Mouse (Mus musculus): ENCODE data around the gene Cacnb4. TPM values are rescaled to one million over a fixed set of nuclear protein-coding genes. Genes with fewer than 3 reads are reported as not detected.

The Cacnb4 gene
- polyA plus RNA-seq, 1 experiment from 2014 or later = 15.0 TPM

- H3K4me3 ChIP-seq (replicated peaks; ENCODE audit: low read length) = no peak overlapping the region
- H3K36me3 ChIP-seq (replicated peaks; ENCODE audit: control insufficient read depth, insufficient read depth) = no peaks in the 10 kb centered on the region; the same call in 1 of the 2 replicates
- 80% methylated on average over 3 of the region's 3 CpGs for WGBS
- H3K27me3 ChIP-seq (ENCODE audit: control insufficient read depth, insufficient read depth, low read length) = no peaks in the 10 kb centered on the region
- no peak overlapping the region for H3K27ac ChIP-seq
- no peaks in the 10 kb centered on the region for H3K9me3 ChIP-seq (ENCODE audit: control insufficient read depth, low read length)
- no peak for ATAC-seq (ENCODE audit: low FRiP score)
- peaks cover 13% of the 10 kb centered on the region; the same call in 1 of the 2 replicates for H3K4me1 ChIP-seq (replicated peaks; ENCODE audit: control insufficient read depth, insufficient read depth, low read length)
- no peak overlapping the region for H3K4me2 ChIP-seq (replicated peaks)
- no peak for DNase-seq (ENCODE audit: low spot score)
- H3K9ac ChIP-seq = no peak overlapping the region
These were observed 160.1 kb downstream of the Cacnb4 start for GRCm38 (mm10) chr2:52516534-52516933.

GRCm38 (mm10) chr2:52512865-52513388, 163.7 kb downstream of the Cacnb4 start:
- Histone ChIP-seq H3K36me3 (replicated peaks; ENCODE audit: control insufficient read depth, insufficient read depth) (no peaks in the 10 kb centered on the region), H3K4me3 (replicated peaks; ENCODE audit: low read length) (no peak overlapping the region), H3K27ac (no peak overlapping the region), H3K4me2 (replicated peaks) (no peak overlapping the region), H3K9me3 (ENCODE audit: control insufficient read depth, low read length) (no peaks in the 10 kb centered on the region), H3K9ac (no peak overlapping the region), H3K4me1 (replicated peaks; ENCODE audit: control insufficient read depth, insufficient read depth, low read length) (peaks cover 16% of the 10 kb centered on the region; the same call in 1 of the 2 replicates), H3K27me3 (ENCODE audit: control insufficient read depth, insufficient read depth, low read length) (no peaks in the 10 kb centered on the region)
- DNase-seq (ENCODE audit: low spot score) = no peak
- ATAC-seq (ENCODE audit: low FRiP score) = no peak
- WGBS = 78% methylated on average over 3 of the region's 3 CpGs

- DNase-seq (ENCODE audit: low spot score) (no peak), ATAC-seq (ENCODE audit: low FRiP score) (peak; percentile 49; the same call in 1 of the 2 replicates)
- H3K4me2 ChIP-seq (replicated peaks) = peak overlapping the region; percentile 19
- H3K4me3 ChIP-seq (replicated peaks; ENCODE audit: low read length) = no peak overlapping the region
- no peaks in the 10 kb centered on the region for H3K36me3 ChIP-seq (replicated peaks; ENCODE audit: control insufficient read depth, insufficient read depth)
- no peaks in the 10 kb centered on the region for H3K9me3 ChIP-seq (ENCODE audit: control insufficient read depth, low read length)
- 13% methylated on average over 3 of the region's 3 CpGs for WGBS
- peaks cover 16% of the 10 kb centered on the region; the same call in 1 of the 2 replicates for H3K4me1 ChIP-seq (replicated peaks; ENCODE audit: control insufficient read depth, insufficient read depth, low read length)
- peak overlapping the region; percentile 78 for H3K27ac ChIP-seq
- peak overlapping the region; percentile 22; the same call in 1 of the 2 replicates for H3K9ac ChIP-seq
- no peaks in the 10 kb centered on the region for H3K27me3 ChIP-seq (ENCODE audit: control insufficient read depth, insufficient read depth, low read length)
These were observed 164.4 kb downstream of the Cacnb4 start for GRCm38 (mm10) chr2:52512206-52512605.

DNA sequence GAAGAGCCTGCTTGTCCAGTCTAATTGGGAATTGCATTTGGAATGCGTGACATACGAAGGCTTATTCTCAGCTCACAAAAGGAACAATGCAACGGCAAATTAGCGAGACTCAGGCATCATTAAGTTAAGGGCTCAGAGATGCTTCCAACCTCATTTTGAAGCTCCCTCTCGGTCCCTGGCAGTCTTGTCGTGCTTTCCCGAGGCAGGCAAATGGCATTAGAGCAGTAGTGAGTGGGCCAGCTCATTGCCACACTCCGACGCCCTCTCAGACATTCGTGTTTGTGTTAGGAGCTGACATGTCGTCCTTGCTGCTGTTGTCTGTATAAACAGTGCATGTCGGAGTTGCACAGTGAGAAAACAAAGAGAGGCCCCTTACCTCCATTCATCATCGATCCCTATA, 164.8 kb downstream of the Cacnb4 start:
- WGBS = 5% methylated on average over 13 of the region's 13 CpGs
- ATAC-seq (ENCODE audit: low FRiP score) (peak; percentile 56; the same call in 1 of the 2 replicates), DNase-seq (ENCODE audit: low spot score) (peak; percentile 59)
- no peaks in the 10 kb centered on the region for H3K9me3 ChIP-seq (ENCODE audit: control insufficient read depth, low read length)
- peaks cover 16% of the 10 kb centered on the region; the same call in 1 of the 2 replicates for H3K4me1 ChIP-seq (replicated peaks; ENCODE audit: control insufficient read depth, insufficient read depth, low read length)
- no peak overlapping the region for H3K4me3 ChIP-seq (replicated peaks; ENCODE audit: low read length)
- no peaks in the 10 kb centered on the region for H3K36me3 ChIP-seq (replicated peaks; ENCODE audit: control insufficient read depth, insufficient read depth)
- H3K27ac ChIP-seq = peak overlapping the region; percentile 78
- peak overlapping the region; percentile 19 for H3K4me2 ChIP-seq (replicated peaks)
- H3K9ac ChIP-seq = peak overlapping the region; percentile 22; the same call in 1 of the 2 replicates
- no peaks in the 10 kb centered on the region for H3K27me3 ChIP-seq (ENCODE audit: control insufficient read depth, insufficient read depth, low read length)

GRCm38 (mm10) chr2:52509779-52510500, 166.7 kb downstream of the Cacnb4 start:
- H3K9ac ChIP-seq = no peak overlapping the region
- DNase-seq (ENCODE audit: low spot score) = no peak
- no peaks in the 10 kb centered on the region for H3K9me3 ChIP-seq (ENCODE audit: control insufficient read depth, low read length)
- 64% methylated on average over 19 of the region's 19 CpGs for WGBS
- H3K27ac ChIP-seq = no peak overlapping the region
- no peaks in the 10 kb centered on the region for H3K27me3 ChIP-seq (ENCODE audit: control insufficient read depth, insufficient read depth, low read length)
- H3K36me3 ChIP-seq (replicated peaks; ENCODE audit: control insufficient read depth, insufficient read depth) = no peaks in the 10 kb centered on the region
- H3K4me1 ChIP-seq (replicated peaks; ENCODE audit: control insufficient read depth, insufficient read depth, low read length) = peaks cover 16% of the 10 kb centered on the region; the same call in 1 of the 2 replicates
- no peak overlapping the region for H3K4me2 ChIP-seq (replicated peaks)
- no peak overlapping the region for H3K4me3 ChIP-seq (replicated peaks; ENCODE audit: low read length)
- peak; percentile 28 for ATAC-seq (ENCODE audit: low FRiP score)

- Histone ChIP-seq H3K4me3 (replicated peaks; ENCODE audit: low read length) (no peak overlapping the region), H3K27ac (no peak overlapping the region), H3K4me2 (replicated peaks) (no peak overlapping the region), H3K9ac (no peak overlapping the region), H3K4me1 (replicated peaks; ENCODE audit: control insufficient read depth, insufficient read depth, low read length) (0 out of 2 replicates have a peak, but pooled peaks cover 3% of the 10 kb centered on the region), H3K36me3 (replicated peaks; ENCODE audit: control insufficient read depth, insufficient read depth) (no peaks in the 10 kb centered on the region), H3K27me3 (ENCODE audit: control insufficient read depth, insufficient read depth, low read length) (no peaks in the 10 kb centered on the region), H3K9me3 (ENCODE audit: control insufficient read depth, low read length) (no peaks in the 10 kb centered on the region)
- 79% methylated on average over 2 of the region's 2 CpGs for WGBS
- DNase-seq (ENCODE audit: low spot score) = no peak
- ATAC-seq (ENCODE audit: low FRiP score) = 0 out of 2 replicates have a peak, but pooled peaks have one; percentile 11
These were observed 171.5 kb downstream of the Cacnb4 start for GRCm38 (mm10) chr2:52505164-52505563.

GRCm38 (mm10) chr2:52504762-52505161, 171.9 kb downstream of the Cacnb4 start:
- no peak overlapping the region for H3K4me3 ChIP-seq (replicated peaks; ENCODE audit: low read length)
- no peak overlapping the region for H3K9ac ChIP-seq
- H3K36me3 ChIP-seq (replicated peaks; ENCODE audit: control insufficient read depth, insufficient read depth) = no peaks in the 10 kb centered on the region
- WGBS = 89% methylated on average over 3 of the region's 3 CpGs
- no peaks in the 10 kb centered on the region for H3K9me3 ChIP-seq (ENCODE audit: control insufficient read depth, low read length)
- 0 out of 2 replicates have a peak, but pooled peaks cover 3% of the 10 kb centered on the region for H3K4me1 ChIP-seq (replicated peaks; ENCODE audit: control insufficient read depth, insufficient read depth, low read length)
- no peak overlapping the region for H3K4me2 ChIP-seq (replicated peaks)
- no peak overlapping the region for H3K27ac ChIP-seq
- no peaks in the 10 kb centered on the region for H3K27me3 ChIP-seq (ENCODE audit: control insufficient read depth, insufficient read depth, low read length)
- DNase-seq (ENCODE audit: low spot score) (no peak), ATAC-seq (ENCODE audit: low FRiP score) (no peak)

GRCm38 (mm10) chr2:52499849-52500262, 176.8 kb downstream of the Cacnb4 start:
- Histone ChIP-seq H3K9ac (no peak overlapping the region), H3K4me1 (replicated peaks; ENCODE audit: control insufficient read depth, insufficient read depth, low read length) (peaks cover 10% of the 10 kb centered on the region; the same call in 1 of the 2 replicates), H3K4me2 (replicated peaks) (no peak overlapping the region), H3K27me3 (ENCODE audit: control insufficient read depth, insufficient read depth, low read length) (no peaks in the 10 kb centered on the region), H3K36me3 (replicated peaks; ENCODE audit: control insufficient read depth, insufficient read depth) (no peaks in the 10 kb centered on the region), H3K4me3 (replicated peaks; ENCODE audit: low read length) (no peak overlapping the region), H3K27ac (peak overlapping the region; percentile 65), H3K9me3 (ENCODE audit: control insufficient read depth, low read length) (no peaks in the 10 kb centered on the region)
- WGBS = 48% methylated on average over 6 of the region's 6 CpGs
- ATAC-seq (ENCODE audit: low FRiP score) (peak; percentile 65; the same call in 1 of the 2 replicates), DNase-seq (ENCODE audit: low spot score) (peak; percentile 46)

- WGBS = 82% methylated on average over 12 of the region's 12 CpGs
These were observed 177.5 kb downstream of the Cacnb4 start for GRCm38 (mm10) chr2:52499101-52499537.

More at GRCm38 (mm10) chr2:52499101-52499537, 177.5 kb downstream of the Cacnb4 start:
- H3K9ac ChIP-seq = no peak overlapping the region
- ATAC-seq (ENCODE audit: low FRiP score) (0 out of 2 replicates have a peak, but pooled peaks have one; percentile 18), DNase-seq (ENCODE audit: low spot score) (no peak)
- H3K9me3 ChIP-seq (ENCODE audit: control insufficient read depth, low read length) = no peaks in the 10 kb centered on the region
- no peaks in the 10 kb centered on the region for H3K36me3 ChIP-seq (replicated peaks; ENCODE audit: control insufficient read depth, insufficient read depth)
- H3K4me1 ChIP-seq (replicated peaks; ENCODE audit: control insufficient read depth, insufficient read depth, low read length) = peaks cover 10% of the 10 kb centered on the region; the same call in 1 of the 2 replicates
- no peaks in the 10 kb centered on the region for H3K27me3 ChIP-seq (ENCODE audit: control insufficient read depth, insufficient read depth, low read length)
- H3K27ac ChIP-seq = peak overlapping the region; percentile 65; the same call in 1 of the 2 replicates
- H3K4me3 ChIP-seq (replicated peaks; ENCODE audit: low read length) = no peak overlapping the region
- H3K4me2 ChIP-seq (replicated peaks) = no peak overlapping the region
